Mouse (Mus musculus): ENCODE measurements around the gene Gm16253.
"Not testable (repeated sequence)": the region's sequence is repeated elsewhere in the genome, so short reads cannot be mapped to it uniquely, and the experiment has no call there.

DNA sequence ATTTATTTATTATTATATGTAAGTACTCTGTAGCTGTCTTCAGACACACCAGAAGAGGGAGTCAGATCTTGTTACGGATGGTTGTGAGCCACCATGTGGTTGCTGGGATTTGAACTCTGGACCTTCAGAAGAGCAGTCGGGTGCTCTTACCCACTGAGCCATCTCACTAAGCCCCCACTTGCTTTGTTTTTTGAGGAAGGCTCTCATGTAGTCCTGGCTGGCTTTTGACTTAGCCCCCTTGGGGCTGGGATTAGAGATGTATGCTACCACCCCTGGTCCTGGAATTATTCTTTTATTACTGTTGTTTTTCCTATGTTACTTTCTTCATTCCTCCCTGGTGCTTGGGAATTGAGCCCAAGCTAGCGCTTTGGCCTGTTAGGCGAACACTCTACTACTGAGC lies 29.2 kb downstream of the Gm16253 start:
- not testable (repeated sequence) for TF ChIP-seq CTCF (IDR thresholded peaks at IDR 0.05; ENCODE audit: control insufficient read depth, insufficient read depth, low read length); POLR2A (IDR thresholded peaks at IDR 0.05; ENCODE audit: borderline replicate concordance, control insufficient read depth, low read depth, low read length)

Data from bone marrow, adult 2 months (tissue).